Mouse (Mus musculus): ENCODE data around the gene Ston1.

DNA sequence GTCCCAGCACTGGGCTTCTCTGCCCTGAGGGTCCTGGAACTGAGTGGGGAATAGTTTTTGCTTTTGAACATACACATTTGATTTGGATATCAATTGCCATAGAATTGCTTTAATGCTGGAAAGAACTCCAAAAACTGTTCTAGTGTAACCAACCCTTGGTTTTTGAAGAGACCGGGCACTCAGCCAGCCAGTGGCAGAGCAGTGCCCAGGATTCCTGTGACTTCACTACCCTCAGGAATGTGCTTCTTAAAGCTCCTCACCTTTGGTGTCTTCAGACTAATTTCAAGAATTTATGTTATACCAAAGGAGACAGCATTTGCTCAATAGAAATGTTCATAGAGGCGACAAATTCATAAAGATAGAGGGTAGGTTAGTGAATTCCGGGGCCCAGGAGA lies 33.1 kb downstream of the Ston1 start:
- TF ChIP-seq POLR2A (IDR thresholded peaks at IDR 0.05; ENCODE audit: insufficient read length, low read depth) (no peak), REST (IDR thresholded peaks at IDR 0.05; ENCODE audit: insufficient read depth, insufficient read length) (no peak), MAX (IDR thresholded peaks at IDR 0.05; ENCODE audit: low read depth) (no peak), MYOD1 (IDR thresholded peaks at IDR 0.05; ENCODE audit: control insufficient read depth in 1 of 3, insufficient read length in 2 of 3, low read depth in 2 of 3) (no peak), TCF3 (IDR thresholded peaks at IDR 0.05; ENCODE audit: insufficient read length, low read depth) (no peak), E2F4 (IDR thresholded peaks at IDR 0.05; ENCODE audit: insufficient read depth) (no peak)
